Mouse (Mus musculus): ENCODE measurements at regions not wholly inside any gene's neighbourhood (a gene's known extent, or its start where the extent isn't known, plus 50 kb on each side); places are given as distances from the start of the nearest gene placed in this dataset.

DNA sequence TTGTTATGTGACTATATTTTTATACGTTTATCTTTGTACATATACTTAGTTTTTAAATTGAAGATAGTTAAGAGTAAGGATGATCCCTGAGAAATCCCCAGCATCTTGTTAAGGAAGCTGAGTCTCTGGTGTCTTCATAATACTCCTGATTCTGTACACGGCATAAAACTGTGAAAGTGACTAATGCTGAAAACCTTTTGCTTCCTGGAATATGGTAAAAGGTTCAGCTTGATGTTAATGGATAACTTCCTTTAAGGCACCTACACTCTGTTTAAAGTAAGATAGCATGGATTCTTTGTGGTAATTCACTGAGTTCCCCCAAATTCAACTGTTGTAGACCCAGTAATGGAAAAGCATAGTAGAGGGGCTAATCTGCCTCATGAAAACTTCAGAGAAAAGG, 67.2 kb upstream of the Rgs1 start:
- no peak for DNase-seq

GRCm38 (mm10) chr1:144314382-144314781, 65.3 kb upstream of the Rgs1 start:
- no peak for DNase-seq

DNA sequence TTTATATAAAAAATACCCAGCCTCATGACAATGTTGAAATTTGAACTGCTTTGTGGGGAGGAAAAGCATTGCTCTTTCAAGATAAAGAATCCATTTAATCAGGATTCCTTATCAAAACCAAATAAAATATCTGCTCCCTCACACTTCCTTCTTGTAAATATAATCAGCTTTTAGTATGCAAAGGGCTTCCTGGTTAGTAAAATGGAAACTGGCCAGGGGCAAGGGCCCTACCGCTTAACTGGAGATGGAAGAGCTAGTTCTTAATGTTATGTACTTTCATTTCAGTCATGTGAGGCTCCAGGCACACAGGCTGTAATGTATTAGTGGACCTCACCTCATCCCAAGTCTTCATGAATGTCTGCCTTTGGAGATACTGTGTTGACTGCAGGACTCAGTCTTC, 64.3 kb upstream of the Rgs1 start:
- peak; percentile 28 for DNase-seq

DNA sequence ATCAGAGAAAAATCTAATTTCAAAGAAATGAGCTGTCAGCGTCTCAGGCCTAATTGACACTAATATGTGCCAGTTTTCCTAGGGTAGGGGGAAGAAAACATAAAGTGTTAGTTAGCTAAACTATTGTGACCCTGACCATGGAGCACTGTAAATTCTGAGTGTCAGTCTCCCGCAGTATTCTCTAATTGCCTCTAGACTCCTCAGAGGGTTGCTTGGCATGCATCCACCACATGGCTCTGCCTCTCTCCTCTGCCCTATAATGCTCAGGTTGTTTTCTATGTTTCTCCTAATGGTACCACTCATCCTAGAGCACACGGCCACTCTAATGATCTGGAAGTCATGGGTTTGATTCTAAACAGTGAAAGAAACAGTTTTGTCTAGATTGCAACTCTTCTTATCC, 60.9 kb upstream of the Rgs1 start:
- DNase-seq = no peak

GRCm38 (mm10) chr1:144308313-144308712, 59.3 kb upstream of the Rgs1 start:
- no peak for DNase-seq

GRCm38 (mm10) chr1:144307854-144308285, 58.8 kb upstream of the Rgs1 start:
- DNase-seq = no peak

- peak; percentile 32 for DNase-seq
These were observed 58.2 kb upstream of the Rgs1 start for GRCm38 (mm10) chr1:144307017-144307853.

DNA sequence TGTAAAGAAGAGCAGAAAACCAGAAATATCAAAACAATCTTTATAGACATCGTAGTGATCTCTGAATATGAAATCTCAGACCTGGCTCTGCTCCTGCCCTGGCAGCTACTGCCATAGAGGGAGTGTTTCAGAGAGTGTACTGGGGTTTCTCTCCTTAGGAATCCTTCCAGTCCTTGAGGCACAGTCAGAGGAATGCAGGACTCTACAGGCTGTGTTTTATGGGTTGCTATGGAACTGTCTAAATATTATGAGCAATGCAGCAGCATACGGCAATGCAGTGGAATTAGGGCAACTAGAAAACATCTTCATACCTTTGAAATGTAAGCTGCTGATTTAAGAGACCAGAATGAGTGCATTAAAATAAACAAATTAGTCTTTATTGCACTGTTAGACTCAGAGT, 57.2 kb upstream of the Rgs1 start:
- DNase-seq = no peak

DNA sequence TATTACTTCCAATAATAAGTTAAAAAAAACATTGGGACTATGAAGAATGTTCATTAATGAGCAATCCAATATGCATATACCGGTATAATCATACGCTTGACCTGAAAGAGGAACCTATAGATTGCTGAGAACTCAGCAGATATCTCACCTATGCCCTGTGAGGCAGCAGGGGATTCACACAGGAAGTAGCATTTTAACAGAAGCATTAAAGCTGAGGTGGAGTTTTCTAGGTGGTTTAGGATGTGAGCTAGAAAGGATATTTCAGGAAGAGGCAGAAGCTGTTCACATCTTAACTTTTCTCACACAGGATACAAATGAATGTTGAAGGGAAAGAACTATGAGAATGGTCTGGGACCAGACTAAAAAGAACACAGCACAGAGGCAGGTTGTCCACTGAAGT, 51.6 kb upstream of the Rgs1 start:
- no peak for DNase-seq
